Mouse (Mus musculus) bone marrow macrophage, adult 2 months (primary cell): Measurements from ENCODE around the gene Grik4. TPM values are rescaled to one million over a fixed set of nuclear protein-coding genes. Genes with fewer than 3 reads are reported as not detected.

ENCODE experiments used
- H3K27ac ChIP-seq: 2 replicates; pipeline ENCODE4 v1.5.1; 2012; ENCODE audit warnings: low read depth, low read length; ENCODE audit not compliant: insufficient read depth
- H3K4me1 ChIP-seq: 2 replicates; pipeline ENCODE4 v1.6.1; 2012; ENCODE audit warnings: low read length; ENCODE audit not compliant: control insufficient read depth, insufficient read depth
- H3K4me3 ChIP-seq: 2 replicates; pipeline ENCODE4 v1.5.1; 2012; ENCODE audit warnings: mild to moderate bottlenecking, low read length, moderate library complexity; ENCODE audit not compliant: insufficient read depth
- CTCF ChIP-seq: IDR thresholded peaks from 2 replicates; pipeline ENCODE4 v1.5.1; 2012; ENCODE audit warnings: low read depth, mild to moderate bottlenecking, low read length, moderate library complexity
- POLR2A ChIP-seq: IDR thresholded peaks from 2 replicates; pipeline ENCODE4 v1.6.1; 2012; ENCODE audit warnings: mild to moderate bottlenecking, low read depth, low read length, borderline replicate concordance
- polyA plus RNA-seq: library from polyadenylated mRNA; stranded (reverse); fragments of >200 nt; gene quantifications from 2 replicates; pipeline ENCODE4 v1.2.4, GENCODE M21; 2012; ENCODE audit not compliant: missing spikeins, insufficient read depth, insufficient read length

Gene Grik4
- polyA plus RNA-seq, 1 experiment: 0.12 TPM

DNA sequence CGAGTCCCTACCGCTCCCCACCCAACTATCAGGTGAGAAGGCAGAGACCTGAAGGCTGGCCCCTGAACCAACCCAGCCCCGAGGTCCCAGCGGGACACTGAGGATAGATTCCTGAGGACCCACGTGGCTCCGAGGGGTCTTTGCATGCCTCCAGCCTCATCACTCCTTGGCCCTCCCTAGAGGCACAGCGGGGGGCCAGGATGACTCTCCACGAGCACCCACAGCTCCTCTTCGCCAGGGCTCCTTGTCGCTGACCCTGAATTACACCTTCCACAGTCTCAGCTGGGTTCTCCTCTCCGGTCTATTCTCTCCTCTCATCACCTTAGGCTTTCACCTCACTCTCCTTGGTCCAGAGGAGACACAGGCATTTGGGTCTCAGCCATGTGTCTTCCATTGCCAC is 59.2 kb downstream of the Grik4 start:
- Histone ChIP-seq H3K27ac (no peak overlapping the region), H3K4me3 (no peak overlapping the region), H3K4me1 (no peaks in the 10 kb centered on the region)
- TF ChIP-seq POLR2A: no peak
- TF ChIP-seq CTCF: no peak

DNA sequence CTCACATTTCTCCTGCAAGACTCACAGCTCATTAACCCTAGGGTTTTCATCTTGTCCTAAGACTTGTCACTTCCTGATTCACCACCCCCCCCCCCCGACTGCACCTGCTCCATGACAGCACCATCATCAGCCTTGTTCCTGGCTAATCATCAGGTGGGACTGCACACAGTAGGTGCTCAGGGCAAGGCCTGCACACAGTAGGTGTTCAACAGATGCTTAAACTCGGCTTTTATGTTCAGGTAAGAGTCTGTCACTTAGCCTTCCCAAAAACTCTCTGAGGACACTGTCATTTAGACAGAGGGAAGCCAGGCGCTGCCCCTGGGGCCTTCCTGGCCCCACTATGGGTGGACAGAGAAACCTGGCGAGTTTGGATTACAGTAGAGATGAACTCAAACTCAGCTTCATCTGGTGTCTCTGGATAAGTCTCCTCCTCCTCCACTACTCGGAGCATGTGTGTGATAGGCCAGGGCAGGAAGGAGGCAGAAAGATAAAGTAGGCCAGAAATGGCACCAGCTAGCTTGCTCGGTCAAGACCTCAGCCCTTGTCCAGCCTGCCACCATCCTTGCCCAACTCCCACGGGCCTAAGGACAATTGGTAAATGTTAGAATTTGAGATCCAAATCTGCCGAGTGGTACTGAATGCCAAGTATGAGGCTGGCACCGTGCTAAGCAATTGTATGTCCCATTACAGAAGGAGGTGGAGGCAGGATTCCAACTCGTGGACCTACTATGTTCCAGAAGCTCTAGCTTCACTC is 61.1 kb downstream of the Grik4 start:
- Histone ChIP-seq H3K4me3 (no peak overlapping the region), H3K27ac (no peak overlapping the region), H3K4me1 (no peaks in the 10 kb centered on the region)
- TF ChIP-seq POLR2A: no peak
- no peak for TF ChIP-seq CTCF

DNA sequence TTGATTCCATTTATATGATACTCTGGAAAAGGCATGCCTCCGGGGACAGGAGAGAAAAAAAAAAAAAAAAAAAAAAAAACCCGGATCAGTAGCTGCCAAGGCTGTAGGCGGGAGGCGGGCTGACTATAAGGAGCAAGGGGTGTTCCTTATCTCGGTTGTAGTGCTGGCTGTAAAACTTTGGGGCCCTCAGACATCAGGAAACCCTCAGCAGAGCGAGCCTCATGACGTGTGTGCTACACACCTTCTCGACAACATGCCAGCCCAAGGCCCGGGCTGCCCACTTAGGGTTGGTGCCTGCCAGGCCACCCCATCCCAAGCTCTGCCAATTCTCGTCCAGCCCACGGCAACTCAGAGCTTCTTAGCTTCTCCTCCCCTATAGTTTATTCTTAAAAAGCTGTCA is 62.0 kb downstream of the Grik4 start:
- H3K4me1 ChIP-seq: no peaks in the 10 kb centered on the region
- TF ChIP-seq POLR2A: no peak
- no peak for TF ChIP-seq CTCF
- H3K4me3 ChIP-seq: no peak overlapping the region
- H3K27ac ChIP-seq: no peak overlapping the region

DNA sequence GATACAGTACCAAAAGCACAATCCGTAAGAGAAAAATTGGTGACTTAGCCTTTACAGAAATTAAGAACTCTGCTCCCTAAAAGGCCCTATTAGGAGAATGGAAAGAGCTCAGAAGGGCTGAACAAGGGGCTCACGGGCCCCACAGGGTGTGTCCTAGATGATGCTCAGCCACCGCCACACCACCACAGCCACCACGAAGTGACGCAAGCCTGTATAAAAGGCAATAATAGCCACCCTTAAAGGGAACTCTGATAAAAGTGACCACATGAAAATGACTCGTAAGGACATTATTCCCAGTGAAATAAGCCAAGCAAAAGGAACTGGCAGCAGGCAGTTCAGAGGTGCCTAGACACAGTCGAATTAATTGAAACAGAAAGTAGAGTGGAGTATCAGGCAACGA is 63.3 kb downstream of the Grik4 start:
- no peak for TF ChIP-seq CTCF
- TF ChIP-seq POLR2A: no peak
- H3K27ac ChIP-seq: no peak overlapping the region
- no peak overlapping the region for H3K4me3 ChIP-seq
- H3K4me1 ChIP-seq: no peaks in the 10 kb centered on the region

DNA sequence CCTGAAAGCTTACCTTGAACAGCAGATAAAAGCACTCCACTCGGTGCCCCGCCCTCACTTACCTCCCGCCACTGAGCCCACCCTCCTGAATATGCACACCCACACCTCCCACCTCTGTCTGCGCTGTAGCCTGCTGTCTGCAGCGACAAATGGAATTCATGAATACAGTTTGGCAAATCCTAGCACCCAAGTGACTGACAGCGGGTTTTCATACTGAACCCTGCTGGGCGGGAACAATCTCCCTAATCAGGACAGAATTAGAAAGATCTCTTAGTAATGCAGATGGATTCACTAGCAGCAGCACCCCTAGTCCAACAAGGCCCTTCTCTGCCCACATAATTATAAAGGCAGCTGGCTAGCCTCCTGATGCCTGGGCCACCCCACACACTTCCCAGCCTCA is 65.9 kb downstream of the Grik4 start:
- TF ChIP-seq CTCF (no peak), POLR2A (no peak)
- H3K4me1 ChIP-seq: no peaks in the 10 kb centered on the region
- no peak overlapping the region for H3K4me3 ChIP-seq
- no peak overlapping the region for H3K27ac ChIP-seq

DNA sequence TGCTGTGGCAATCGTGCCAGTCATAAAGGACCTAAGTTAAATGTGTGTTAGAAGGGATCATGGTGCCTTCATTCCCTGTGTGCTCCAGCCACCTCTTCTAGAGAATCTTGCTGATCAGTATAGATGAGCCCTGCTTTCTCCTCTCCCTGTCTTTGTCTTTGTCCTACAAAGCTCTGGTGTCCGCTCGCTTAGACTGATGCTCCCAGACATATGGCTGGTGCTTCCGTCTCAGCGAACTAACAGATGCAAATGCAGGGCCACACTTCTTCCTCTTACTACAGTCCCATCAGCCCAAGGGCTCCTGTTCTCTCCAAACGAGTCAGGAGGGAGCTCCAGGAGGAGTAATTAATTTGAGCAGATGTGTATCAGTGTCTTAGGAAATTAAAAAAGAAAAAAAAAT is 71.4 kb downstream of the Grik4 start:
- Histone ChIP-seq H3K4me3 (no peak overlapping the region), H3K27ac (no peak overlapping the region), H3K4me1 (peaks cover 8% of the 10 kb centered on the region)
- TF ChIP-seq POLR2A: no peak
- TF ChIP-seq CTCF: no peak

DNA sequence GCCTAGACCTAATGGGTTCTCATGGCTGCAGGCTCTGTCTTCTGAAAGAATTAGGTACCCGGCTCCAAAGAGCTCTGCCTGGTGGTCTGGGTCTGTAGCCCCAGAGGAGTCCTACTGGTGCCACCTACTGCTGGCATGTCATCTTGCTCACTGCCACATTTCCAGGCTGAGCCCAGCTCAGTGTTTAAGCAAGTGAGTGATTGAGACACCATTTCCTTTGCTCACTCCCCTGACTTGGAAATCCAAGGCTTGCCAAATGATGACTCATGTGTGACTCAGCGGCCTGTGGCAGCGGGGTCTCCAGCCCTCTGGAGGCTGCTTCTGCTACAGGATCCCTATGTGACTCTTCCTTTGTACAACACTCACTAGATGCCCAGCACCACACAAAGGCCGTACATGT is 72.6 kb downstream of the Grik4 start:
- peaks cover 8% of the 10 kb centered on the region for H3K4me1 ChIP-seq
- no peak overlapping the region for H3K27ac ChIP-seq
- TF ChIP-seq CTCF (no peak), POLR2A (no peak)
- no peak overlapping the region for H3K4me3 ChIP-seq

DNA sequence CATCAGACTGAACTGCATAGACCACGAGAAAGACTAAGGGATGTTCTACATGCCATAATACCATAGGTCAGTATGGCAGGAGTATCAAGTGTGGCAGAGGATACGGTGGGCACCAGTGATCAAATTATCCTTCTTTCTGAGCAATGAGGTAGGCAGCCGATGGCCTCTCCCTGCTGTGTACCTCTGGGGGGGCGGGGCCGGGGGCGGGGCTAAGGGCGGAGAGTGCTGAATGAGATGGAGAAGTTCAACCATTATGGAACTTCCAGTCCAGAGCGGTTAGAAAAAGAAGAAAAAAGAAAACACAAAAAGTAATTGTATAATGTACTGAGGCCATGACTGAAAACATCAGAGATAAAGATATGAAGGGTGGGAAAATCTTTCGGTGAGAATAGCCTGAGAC is 74.0 kb downstream of the Grik4 start:
- peaks cover 8% of the 10 kb centered on the region for H3K4me1 ChIP-seq
- H3K27ac ChIP-seq: no peak overlapping the region
- no peak overlapping the region for H3K4me3 ChIP-seq
- TF ChIP-seq POLR2A (no peak), CTCF (no peak)

DNA sequence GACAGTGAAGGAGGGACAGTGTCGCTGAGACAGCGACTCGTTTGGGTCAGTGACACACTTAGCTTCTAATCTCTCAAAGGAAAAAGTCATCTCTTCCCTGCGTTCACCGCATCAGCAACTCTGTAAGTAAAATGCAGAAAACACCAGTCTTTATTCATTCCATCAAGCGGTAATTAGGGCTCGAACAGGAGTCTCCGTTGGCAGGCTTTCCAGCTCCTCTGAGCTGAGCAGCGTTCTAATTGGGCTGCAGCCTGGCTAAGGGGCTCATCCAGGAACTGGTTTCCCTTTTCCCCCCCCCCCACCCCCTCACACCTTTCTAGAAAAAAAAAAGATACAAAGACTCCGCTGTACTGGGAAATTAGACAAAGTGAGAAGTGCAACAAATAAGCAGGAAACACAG is 75.8 kb downstream of the Grik4 start:
- H3K4me3 ChIP-seq: no peak overlapping the region
- H3K27ac ChIP-seq: no peak overlapping the region
- peaks cover 8% of the 10 kb centered on the region for H3K4me1 ChIP-seq
- TF ChIP-seq POLR2A: no peak
- TF ChIP-seq CTCF: no peak

DNA sequence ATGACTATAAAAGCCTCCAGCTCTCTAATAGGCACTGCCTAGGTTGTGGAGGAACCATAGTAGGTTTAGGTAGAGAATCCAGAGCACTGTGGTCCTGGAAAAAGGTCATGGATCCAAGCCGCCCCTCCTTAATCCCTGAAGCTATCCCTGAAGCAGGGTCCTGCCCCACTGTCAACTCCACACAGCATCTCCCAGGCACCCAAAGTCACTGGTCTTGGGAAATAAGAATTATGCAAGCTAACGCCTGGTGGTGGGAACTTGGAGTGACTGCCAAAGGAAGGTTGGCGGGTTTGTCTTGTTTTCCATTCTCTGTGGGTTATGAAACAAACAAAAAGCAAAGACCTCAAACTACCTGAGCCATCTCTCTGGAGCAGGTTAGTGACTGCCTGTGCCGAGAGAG is 77.6 kb downstream of the Grik4 start:
- H3K4me3 ChIP-seq: no peak overlapping the region
- H3K4me1 ChIP-seq: peaks cover 5% of the 10 kb centered on the region
- H3K27ac ChIP-seq: no peak overlapping the region
- TF ChIP-seq CTCF (peak; percentile 12; the same call in 1 of the 2 replicates), POLR2A (no peak)
